Mouse (Mus musculus): ENCODE results near the gene Tmem53. TPM values are rescaled to one million over a fixed set of nuclear protein-coding genes. Genes with fewer than 3 reads are reported as not detected.

The Tmem53 gene
- polyA plus RNA-seq, 1 experiment from 2014 or later: 6.5 TPM

GRCm38 (mm10) chr4:117274720-117275119, 23.0 kb downstream of the Tmem53 start:
- 94% methylated on average over 4 of the region's 4 CpGs for WGBS
- Histone ChIP-seq H3K4me3 (no peak overlapping the region), H3K27me3 (0 out of 2 replicates have a peak, but pooled peaks cover 3% of the 10 kb centered on the region), H3K9me3 (peaks cover 8% of the 10 kb centered on the region; the same call in 1 of the 2 replicates), H3K36me3 (peaks cover 88% of the 10 kb centered on the region), H3K4me1 (replicated peaks) (peaks cover 60% of the 10 kb centered on the region), H3K27ac (replicated peaks) (no peak overlapping the region), H3K4me2 (no peak overlapping the region), H3K9ac (no peak overlapping the region)
- no peak for ATAC-seq (ENCODE audit: low read depth)

DNA sequence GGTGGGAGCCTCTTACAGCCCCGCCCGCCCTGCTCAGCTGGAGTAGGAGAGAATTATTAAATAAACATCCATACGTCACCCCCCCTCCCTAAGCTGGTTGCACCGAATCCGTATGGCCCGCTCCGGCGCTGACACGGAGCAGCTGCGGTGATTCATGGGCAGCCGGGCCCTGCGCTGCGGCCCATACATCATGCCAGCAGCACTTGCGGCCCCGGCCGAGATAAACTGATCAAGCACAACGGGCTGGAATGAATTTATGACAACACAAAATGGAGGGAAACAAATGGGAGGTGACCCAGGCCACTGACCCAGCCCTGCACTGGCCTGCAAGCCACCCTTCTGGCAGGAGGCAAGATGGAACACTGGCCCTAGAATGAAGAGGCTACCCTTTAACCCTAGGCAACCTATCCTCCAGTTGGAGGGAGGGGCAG, 24.5 kb downstream of the Tmem53 start:
- WGBS: 49% methylated on average over 17 of the region's 17 CpGs
- no peak overlapping the region for H3K4me3 ChIP-seq
- peaks cover 95% of the 10 kb centered on the region for H3K36me3 ChIP-seq
- no peaks in the 10 kb centered on the region for H3K27me3 ChIP-seq
- no peak overlapping the region for H3K4me2 ChIP-seq
- H3K27ac ChIP-seq (replicated peaks): peak overlapping the region; percentile 62; the same call in 1 of the 2 replicates
- ATAC-seq (ENCODE audit: low read depth): peak; percentile 26; the same call in 1 of the 2 replicates
- H3K9me3 ChIP-seq: peaks cover 8% of the 10 kb centered on the region; the same call in 1 of the 2 replicates
- H3K4me1 ChIP-seq (replicated peaks): peaks cover 75% of the 10 kb centered on the region
- peak overlapping the region; percentile 22; the same call in 1 of the 2 replicates for H3K9ac ChIP-seq

DNA sequence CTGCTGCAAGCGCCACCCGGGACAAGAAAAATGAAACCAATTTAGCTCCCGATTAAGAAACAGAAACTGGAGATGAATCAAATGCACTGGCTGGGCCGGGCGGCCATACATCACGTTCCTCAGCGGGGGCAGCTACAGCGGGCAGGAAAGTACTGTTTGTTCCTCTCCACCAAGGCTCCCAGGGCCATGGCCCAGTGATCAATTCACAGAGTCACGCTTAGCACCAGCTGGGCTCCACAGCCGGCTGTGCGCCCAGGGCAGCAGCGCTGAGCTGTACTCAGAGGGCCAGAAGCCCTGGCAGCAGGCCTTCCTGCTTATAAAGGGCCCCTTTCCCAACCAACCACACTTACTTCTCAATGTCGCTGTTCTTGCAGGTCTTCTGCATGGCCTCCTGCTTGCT, 25.3 kb downstream of the Tmem53 start:
- Histone ChIP-seq H3K9me3 (peaks cover 8% of the 10 kb centered on the region; the same call in 1 of the 2 replicates), H3K27ac (replicated peaks) (peak overlapping the region; percentile 62; the same call in 1 of the 2 replicates), H3K4me2 (no peak overlapping the region), H3K4me3 (no peak overlapping the region), H3K9ac (no peak overlapping the region), H3K27me3 (no peaks in the 10 kb centered on the region), H3K36me3 (peaks cover 94% of the 10 kb centered on the region), H3K4me1 (replicated peaks) (peaks cover 74% of the 10 kb centered on the region)
- 57% methylated on average over 13 of the region's 13 CpGs for WGBS
- no peak for ATAC-seq (ENCODE audit: low read depth)

DNA sequence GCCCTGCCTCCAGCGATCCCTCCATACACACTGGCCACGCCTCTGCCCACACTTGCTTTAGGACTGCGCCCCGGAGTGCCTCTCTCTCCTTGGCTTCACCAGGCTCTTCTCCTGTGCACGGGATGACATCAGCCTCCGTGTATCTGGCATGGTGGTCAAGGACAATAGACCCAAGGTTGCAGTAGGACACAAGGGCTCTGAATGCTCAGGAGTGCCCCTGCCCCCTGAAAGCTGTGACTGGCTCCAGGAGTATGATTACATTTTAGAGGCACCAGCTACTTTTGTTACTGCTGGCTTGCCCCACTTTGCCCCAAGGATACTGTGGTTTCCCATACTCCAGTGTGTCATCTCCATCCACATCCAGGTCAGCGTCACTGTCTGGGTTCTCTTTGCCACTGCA, 25.9 kb downstream of the Tmem53 start:
- Histone ChIP-seq H3K4me1 (replicated peaks) (peaks cover 74% of the 10 kb centered on the region), H3K4me3 (no peak overlapping the region), H3K27me3 (no peaks in the 10 kb centered on the region), H3K9me3 (peaks cover 8% of the 10 kb centered on the region; the same call in 1 of the 2 replicates), H3K4me2 (no peak overlapping the region), H3K27ac (replicated peaks) (peak overlapping the region; percentile 62; the same call in 1 of the 2 replicates), H3K9ac (no peak overlapping the region), H3K36me3 (peaks cover 94% of the 10 kb centered on the region)
- no peak for ATAC-seq (ENCODE audit: low read depth)
- WGBS: 90% methylated on average over 7 of the region's 7 CpGs

DNA sequence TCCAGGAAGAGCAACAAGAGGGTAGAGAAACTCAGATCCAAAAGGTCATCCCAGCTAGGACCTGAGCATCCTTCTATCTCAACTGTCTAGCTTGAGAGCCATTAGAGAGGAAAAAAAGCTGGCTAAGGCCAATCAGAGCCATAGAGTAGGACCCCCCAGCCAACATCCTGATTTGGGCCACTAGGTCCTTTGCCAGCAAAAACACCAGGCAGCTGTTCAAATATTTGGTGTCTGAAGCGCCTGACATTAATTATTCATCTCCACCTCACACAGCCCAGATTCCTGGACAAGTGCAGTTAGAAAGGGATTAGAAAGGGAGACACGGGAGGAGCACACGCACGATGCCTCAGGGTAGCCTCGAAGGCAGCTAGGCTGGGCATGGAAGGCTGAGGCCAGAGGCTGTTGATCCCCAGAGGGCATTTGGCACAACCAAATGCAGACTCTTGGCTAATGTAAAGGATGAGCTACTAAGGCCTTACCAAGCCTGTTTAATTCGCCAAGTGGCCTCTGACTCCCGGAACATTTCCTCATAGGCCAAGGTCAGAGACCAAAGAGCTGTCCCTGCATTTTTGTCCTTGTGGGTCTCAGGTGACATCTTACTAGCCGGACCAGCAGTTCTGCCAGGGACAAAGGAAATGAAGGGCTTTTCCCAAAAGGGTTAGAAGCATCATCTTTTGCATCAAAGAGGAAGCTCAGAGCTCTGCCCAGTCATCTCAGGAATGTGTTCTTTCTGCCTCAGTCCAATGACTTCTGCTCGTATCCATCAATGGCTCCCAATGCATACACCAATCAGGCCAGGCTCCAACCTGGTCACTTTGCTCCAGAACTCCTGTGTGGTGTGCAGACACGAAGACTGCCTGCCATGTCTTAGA, 26.9 kb downstream of the Tmem53 start:
- no peak overlapping the region for H3K4me3 ChIP-seq
- 71% methylated on average over 10 of the region's 10 CpGs for WGBS
- H3K9me3 ChIP-seq: peaks cover 8% of the 10 kb centered on the region; the same call in 1 of the 2 replicates
- no peak overlapping the region for H3K9ac ChIP-seq
- H3K27me3 ChIP-seq: no peaks in the 10 kb centered on the region
- H3K36me3 ChIP-seq: peaks cover 87% of the 10 kb centered on the region
- peaks cover 76% of the 10 kb centered on the region for H3K4me1 ChIP-seq (replicated peaks)
- H3K27ac ChIP-seq (replicated peaks): no peak overlapping the region
- ATAC-seq (ENCODE audit: low read depth): no peak
- H3K4me2 ChIP-seq: no peak overlapping the region

- H3K27me3 ChIP-seq: no peaks in the 10 kb centered on the region
- no peak overlapping the region for H3K4me3 ChIP-seq
- no peak overlapping the region for H3K4me2 ChIP-seq
- peaks cover 86% of the 10 kb centered on the region for H3K36me3 ChIP-seq
- H3K9me3 ChIP-seq: peaks cover 3% of the 10 kb centered on the region; the same call in 1 of the 2 replicates
- H3K27ac ChIP-seq (replicated peaks): no peak overlapping the region
- peaks cover 83% of the 10 kb centered on the region for H3K4me1 ChIP-seq (replicated peaks)
- no peak overlapping the region for H3K9ac ChIP-seq
- WGBS: 70% methylated on average over 2 of the region's 2 CpGs
- ATAC-seq (ENCODE audit: low read depth): no peak
These were observed 27.5 kb downstream of the Tmem53 start for GRCm38 (mm10) chr4:117279253-117279642.

DNA sequence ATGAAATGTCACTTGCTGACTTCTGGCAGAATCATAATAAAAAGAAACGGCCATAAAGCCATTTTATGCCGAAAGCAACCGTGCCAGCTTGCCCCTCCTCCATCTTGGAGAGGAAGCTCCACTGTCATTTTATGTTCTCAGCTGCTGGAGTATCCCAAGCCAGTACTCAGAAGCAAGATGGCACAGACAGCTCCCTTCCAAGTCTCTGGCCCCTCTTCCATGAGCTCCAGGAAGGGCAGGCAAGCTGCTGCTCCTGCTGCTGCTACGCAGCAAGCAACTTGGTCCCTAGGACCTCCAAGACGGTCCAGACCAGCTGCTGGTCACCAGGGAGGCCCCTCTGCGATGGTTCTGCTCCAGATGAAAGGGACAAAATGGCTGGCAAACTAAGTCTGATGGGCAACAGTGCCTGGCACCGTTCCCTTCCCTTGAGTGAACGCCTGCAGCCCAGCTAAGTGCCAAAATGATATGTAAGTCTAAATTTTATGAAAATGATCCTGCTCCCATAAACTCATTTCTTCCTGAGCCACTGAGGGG, 28.7 kb downstream of the Tmem53 start:
- Histone ChIP-seq H3K4me2 (no peak overlapping the region), H3K36me3 (peaks cover 86% of the 10 kb centered on the region), H3K4me1 (replicated peaks) (peaks cover 95% of the 10 kb centered on the region), H3K9ac (no peak overlapping the region), H3K4me3 (no peak overlapping the region), H3K27ac (replicated peaks) (no peak overlapping the region), H3K9me3 (no peaks in the 10 kb centered on the region), H3K27me3 (no peaks in the 10 kb centered on the region)
- WGBS: 75% methylated on average over 8 of the region's 8 CpGs
- ATAC-seq (ENCODE audit: low read depth): no peak

DNA sequence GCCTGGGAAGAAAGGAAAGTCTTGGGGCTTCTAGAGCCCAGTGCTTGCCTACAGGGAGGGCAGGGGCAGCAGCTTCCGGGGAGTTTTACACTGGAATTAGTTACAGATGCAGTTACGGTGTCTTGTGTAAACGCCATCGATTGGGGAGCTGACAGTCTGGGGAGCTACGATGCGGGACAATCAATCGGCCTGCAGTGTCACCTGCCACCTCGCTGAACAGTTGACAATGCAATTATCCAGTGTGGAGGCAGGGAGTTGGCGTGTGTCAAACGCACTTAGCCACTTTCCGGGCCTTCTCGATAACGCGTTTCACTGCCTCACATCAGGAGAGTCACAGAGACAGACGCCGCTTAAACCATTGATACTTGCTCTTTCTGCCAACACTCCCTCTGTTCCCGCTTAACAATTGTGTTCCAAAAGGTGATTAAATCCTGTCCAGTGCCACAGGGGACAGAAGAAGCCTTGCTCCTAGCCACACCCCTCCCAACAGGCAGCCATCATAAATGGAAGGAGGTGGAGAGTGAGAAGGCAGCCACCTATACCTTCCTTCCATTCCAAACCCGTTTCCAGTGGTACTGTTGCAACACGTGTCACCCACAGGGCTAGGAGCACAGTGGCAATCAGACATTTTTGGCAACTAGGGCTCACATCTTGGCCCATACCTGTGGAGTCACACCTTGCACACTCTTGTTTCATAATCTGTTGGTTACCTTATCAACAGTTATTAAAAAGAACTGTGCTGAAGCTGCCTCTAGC, 29.5 kb downstream of the Tmem53 start:
- 0 out of 2 replicates have a peak overlapping the region, but pooled peaks have one; percentile 17 for H3K9ac ChIP-seq
- H3K27me3 ChIP-seq: no peaks in the 10 kb centered on the region
- H3K9me3 ChIP-seq: no peaks in the 10 kb centered on the region
- 37% methylated on average over 19 of the region's 19 CpGs for WGBS
- no peak overlapping the region for H3K27ac ChIP-seq (replicated peaks)
- ATAC-seq (ENCODE audit: low read depth): no peak
- H3K36me3 ChIP-seq: peaks cover 86% of the 10 kb centered on the region
- H3K4me1 ChIP-seq (replicated peaks): peaks cover 96% of the 10 kb centered on the region
- H3K4me3 ChIP-seq: no peak overlapping the region
- no peak overlapping the region for H3K4me2 ChIP-seq

GRCm38 (mm10) chr4:117283271-117284191, 31.8 kb downstream of the Tmem53 start:
- peak overlapping the region; percentile 64 for H3K27ac ChIP-seq (replicated peaks)
- peaks cover 76% of the 10 kb centered on the region for H3K36me3 ChIP-seq
- peak overlapping the region; percentile 43 for H3K9ac ChIP-seq
- ATAC-seq (ENCODE audit: low read depth): peak; percentile 40; the same call in 1 of the 2 replicates
- no peaks in the 10 kb centered on the region for H3K9me3 ChIP-seq
- peak overlapping the region; percentile 2; the same call in 1 of the 2 replicates for H3K4me2 ChIP-seq
- H3K4me1 ChIP-seq (replicated peaks): peaks cover 96% of the 10 kb centered on the region
- no peak overlapping the region for H3K4me3 ChIP-seq
- 9% methylated on average over 22 of the region's 22 CpGs for WGBS
- no peaks in the 10 kb centered on the region for H3K27me3 ChIP-seq

GRCm38 (mm10) chr4:117284363-117284762, 32.6 kb downstream of the Tmem53 start:
- peaks cover 69% of the 10 kb centered on the region for H3K36me3 ChIP-seq
- peaks cover 90% of the 10 kb centered on the region for H3K4me1 ChIP-seq (replicated peaks)
- H3K27me3 ChIP-seq: no peaks in the 10 kb centered on the region
- H3K9me3 ChIP-seq: no peaks in the 10 kb centered on the region
- WGBS: 21% methylated on average over 4 of the region's 4 CpGs
- no peak overlapping the region for H3K4me2 ChIP-seq
- H3K9ac ChIP-seq: peak overlapping the region; percentile 43; the same call in 1 of the 2 replicates
- ATAC-seq (ENCODE audit: low read depth): no peak
- H3K27ac ChIP-seq (replicated peaks): peak overlapping the region; percentile 64
- H3K4me3 ChIP-seq: no peak overlapping the region
